ENCODE assay signal across 16 mouse cellular contexts in genomic region chr10:89695194-89695911, GRCm38 (mm10). TPM values are rescaled to one million over a fixed set of nuclear protein-coding genes. Genes with fewer than 3 reads are reported as not detected.
A peak's percentile ranks its signal among the peaks of the same experiment; 100 is the strongest.
DNase-seq lines count a peak whose midpoint lies in the region; ATAC-seq lines count a peak whose summit lies in the region.
"Had no signal": no experiment of that assay in that cellular context is flagged by ENCODE, and none has a peak within 500 bp of the region (broad histone marks: within the 10 kb centered on the region; RNA-seq: fewer than 3 reads in every experiment).

No protein-coding gene starts in this region.

- peak overlapping the region; percentile 26; the same call in 1 of the 2 replicates for H3K4me2 ChIP-seq in heart, embryonic 16.5 days (ENCODE audit: low read depth, low read length)
- H3K4me2 ChIP-seq in forebrain, embryonic 13.5 days, result no peak overlapping the region
- H3K4me2 ChIP-seq: limb, embryonic 13.5 days; neural tube, embryonic 12.5 days had no signal

- ATAC-seq in heart, embryonic 16.5 days (replicated peaks; ENCODE audit: extremely low read depth, insufficient read depth, low FRiP score), result no peak
- peak; percentile 97 for ATAC-seq in common myeloid progenitor, adult 5-6 weeks (replicated peaks; ENCODE audit: low read depth, poor library complexity, severe bottlenecking)
- peak; percentile 66 for ATAC-seq in megakaryocyte, adult 5-6 weeks (ENCODE audit: poor library complexity, severe bottlenecking)
- no peak for ATAC-seq in forebrain, embryonic 13.5 days
- ATAC-seq: CD4-positive, CD25-positive, alpha-beta regulatory T cell, adult 4 months had no signal

- intact Hi-C loops in heart, postnatal 25 days (cut with DNase I), result no loop called here

- H3K36me3 ChIP-seq in heart, embryonic 16.5 days (ENCODE audit: control insufficient read depth, insufficient read depth), result no peaks in the 10 kb centered on the region
- H3K36me3 ChIP-seq in forebrain, embryonic 13.5 days (ENCODE audit: poor library complexity, severe bottlenecking), result no peaks in the 10 kb centered on the region
- H3K36me3 ChIP-seq: G1E; hindbrain, embryonic 10.5 days; limb, embryonic 13.5 days; neural tube, embryonic 12.5 days had no signal

- 62% methylated on average over 20 of the region's 20 CpGs for WGBS in heart, embryonic 16.5 days
- WGBS in forebrain, embryonic 13.5 days, result 83% methylated on average over 20 of the region's 20 CpGs

- no peak overlapping the region for H3K4me3 ChIP-seq in heart, embryonic 16.5 days (ENCODE audit: low read length)
- no peak overlapping the region for H3K4me3 ChIP-seq in forebrain, embryonic 13.5 days
- H3K4me3 ChIP-seq: hindbrain, embryonic 10.5 days; limb, embryonic 13.5 days; neural tube, embryonic 12.5 days had no signal

- no peaks in the 10 kb centered on the region for H3K9me3 ChIP-seq in heart, embryonic 16.5 days (replicated peaks; ENCODE audit: control insufficient read depth, low read length)
- H3K9me3 ChIP-seq in forebrain, embryonic 13.5 days (replicated peaks), result no peaks in the 10 kb centered on the region
- H3K9me3 ChIP-seq: G1E; hindbrain, embryonic 10.5 days; limb, embryonic 13.5 days; neural tube, embryonic 12.5 days had no signal

- no peak for DNase-seq in heart, postnatal 25 days (ENCODE audit: low spot score)
- peak; percentile 7 to 10 for DNase-seq in B cell, adult 2 months
- no peak for DNase-seq in kidney, adult 8-10 months
- DNase-seq: cerebellum, adult 9-10 months; gastrocnemius, postnatal 14 days; kidney, postnatal 4 days; right cerebral cortex, postnatal 14 days had no signal

- no peak overlapping the region for H3K27ac ChIP-seq in heart, embryonic 16.5 days (ENCODE audit: low read length)
- H3K27ac ChIP-seq in forebrain, embryonic 13.5 days, result no peak overlapping the region
- H3K27ac ChIP-seq: hindbrain, embryonic 10.5 days; limb, embryonic 13.5 days; neural tube, embryonic 12.5 days had no signal

- H3K27me3 ChIP-seq in heart, embryonic 16.5 days (ENCODE audit: control insufficient read depth, insufficient read depth, low read length), result no peaks in the 10 kb centered on the region
- H3K27me3 ChIP-seq in forebrain, embryonic 13.5 days, result no peaks in the 10 kb centered on the region
- H3K27me3 ChIP-seq: limb, embryonic 13.5 days; neural tube, embryonic 12.5 days had no signal

- H3K4me1 ChIP-seq in heart, embryonic 16.5 days (ENCODE audit: control insufficient read depth, insufficient read depth, low read length), result no peaks in the 10 kb centered on the region
- no peaks in the 10 kb centered on the region for H3K4me1 ChIP-seq in forebrain, embryonic 13.5 days
- H3K4me1 ChIP-seq: hindbrain, embryonic 10.5 days; limb, embryonic 13.5 days; neural tube, embryonic 12.5 days had no signal

- H3K9ac ChIP-seq in heart, embryonic 16.5 days (ENCODE audit: low read length), result no peak overlapping the region
- H3K9ac ChIP-seq in forebrain, embryonic 13.5 days, result no peak overlapping the region
- H3K9ac ChIP-seq: limb, embryonic 13.5 days; neural tube, embryonic 12.5 days had no signal

RNA-seq across cellular contexts. Expression of gene Scyl2, which starts 9.3 kb away (rescaled TPM):
- 4.1 and 4.4 TPM in 2 replicates for polyA plus RNA-seq in heart, embryonic 16.5 days (2015; fragmentation: Nextera tagmentation; extraction: Ambion mirVana)
- total RNA-seq in heart, postnatal 25 days (2021), result 10 to 100 TPM; 14.9 to 16.3 TPM
- 30.4 and 36.7 TPM in 2 replicates for total RNA-seq in common myeloid progenitor, adult 5-6 weeks (2017)
- 28.4 and 30.3 TPM in 2 replicates for total RNA-seq in megakaryocyte, adult 5-6 weeks (2015)
- 32.8 and 33.6 TPM in 2 replicates for total RNA-seq in megakaryocyte, adult 5-6 weeks (2017)
- 10.5 and 10.8 TPM in 2 replicates for polyA plus RNA-seq in forebrain, embryonic 13.5 days (2015; fragmentation: Nextera tagmentation; extraction: Ambion mirVana)

RNA-seq across cellular contexts. Expression of gene Actr6, which starts 36.7 kb away (rescaled TPM):
- 19.0 and 29.6 TPM in 2 replicates for polyA plus RNA-seq in heart, embryonic 16.5 days (2015; fragmentation: Nextera tagmentation; extraction: Ambion mirVana)
- 10 to 100 TPM; 11.5 to 12.2 TPM for total RNA-seq in heart, postnatal 25 days (2021)
- total RNA-seq in common myeloid progenitor, adult 5-6 weeks (2017), result 16.8 and 21.7 TPM in 2 replicates
- 20.1 and 27.0 TPM in 2 replicates for total RNA-seq in megakaryocyte, adult 5-6 weeks (2015)
- 12.1 and 14.8 TPM in 2 replicates for total RNA-seq in megakaryocyte, adult 5-6 weeks (2017)
- 58.5 and 60.4 TPM in 2 replicates for polyA plus RNA-seq in forebrain, embryonic 13.5 days (2015; fragmentation: Nextera tagmentation; extraction: Ambion mirVana)

RNA-seq across cellular contexts. Expression of gene Uhrf1bp1l, which starts 49.4 kb away (rescaled TPM):
- 19.9 and 22.9 TPM in 2 replicates for polyA plus RNA-seq in heart, embryonic 16.5 days (2015; fragmentation: Nextera tagmentation; extraction: Ambion mirVana)
- 10 to 100 TPM; 23.0 to 25.0 TPM for total RNA-seq in heart, postnatal 25 days (2021)
- 33.6 and 45.0 TPM in 2 replicates for total RNA-seq in common myeloid progenitor, adult 5-6 weeks (2017)
- 65.2 and 73.3 TPM in 2 replicates for total RNA-seq in megakaryocyte, adult 5-6 weeks (2015)
- total RNA-seq in megakaryocyte, adult 5-6 weeks (2017), result 38.4 and 46.1 TPM in 2 replicates
- 24.9 and 27.4 TPM in 2 replicates for polyA plus RNA-seq in forebrain, embryonic 13.5 days (2015; fragmentation: Nextera tagmentation; extraction: Ambion mirVana)

Comparison
In these comparisons a context has a peak if more than half of its experiments do, and no peak if none do; other contexts are left out.
1. ATAC-seq: peak in common myeloid progenitor, adult 5-6 weeks (single experiment) and megakaryocyte, adult 5-6 weeks (single experiment); none in heart, embryonic 16.5 days (single experiment) and forebrain, embryonic 13.5 days (single experiment).
2. DNase-seq: peak in B cell, adult 2 months (2 of 2); none in heart, postnatal 25 days (single experiment) and kidney, adult 8-10 months (0 of 2).